Mouse (Mus musculus) spleen, postnatal 36 days (tissue): ENCODE measurements at regions not wholly inside any gene's neighbourhood (a gene's known extent, or its start where the extent isn't known, plus 50 kb on each side); places are given as distances from the start of the nearest gene placed in this dataset.

Experiments
- DNase-seq, 2 experiments: peaks; one replicate each; pipeline ENCODE4 v3.0.0; 2022; ENCODE audit warnings: low spot score in 2 of 2, mixed read lengths in 1 of 2

DNA sequence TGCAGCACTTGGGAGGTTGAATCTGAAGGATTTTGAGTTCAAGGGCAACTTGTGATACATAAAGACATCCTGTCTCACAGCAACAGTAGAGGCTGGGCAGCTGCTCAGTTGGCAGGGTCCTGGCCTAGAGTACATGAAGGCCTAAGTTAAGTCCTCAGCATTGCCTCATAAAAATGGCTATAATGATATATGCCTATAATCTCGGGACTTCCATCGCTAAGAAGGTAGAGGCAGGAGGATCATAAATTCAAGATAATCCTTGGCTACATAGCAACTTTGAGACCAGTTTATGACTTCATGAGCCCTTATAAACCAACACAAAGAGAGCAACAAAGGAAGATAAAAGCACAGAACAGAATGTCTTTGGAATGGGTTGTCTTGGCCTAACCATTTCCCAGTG lies 570.0 kb upstream of the Auts2 start:
- no peak for DNase-seq

DNA sequence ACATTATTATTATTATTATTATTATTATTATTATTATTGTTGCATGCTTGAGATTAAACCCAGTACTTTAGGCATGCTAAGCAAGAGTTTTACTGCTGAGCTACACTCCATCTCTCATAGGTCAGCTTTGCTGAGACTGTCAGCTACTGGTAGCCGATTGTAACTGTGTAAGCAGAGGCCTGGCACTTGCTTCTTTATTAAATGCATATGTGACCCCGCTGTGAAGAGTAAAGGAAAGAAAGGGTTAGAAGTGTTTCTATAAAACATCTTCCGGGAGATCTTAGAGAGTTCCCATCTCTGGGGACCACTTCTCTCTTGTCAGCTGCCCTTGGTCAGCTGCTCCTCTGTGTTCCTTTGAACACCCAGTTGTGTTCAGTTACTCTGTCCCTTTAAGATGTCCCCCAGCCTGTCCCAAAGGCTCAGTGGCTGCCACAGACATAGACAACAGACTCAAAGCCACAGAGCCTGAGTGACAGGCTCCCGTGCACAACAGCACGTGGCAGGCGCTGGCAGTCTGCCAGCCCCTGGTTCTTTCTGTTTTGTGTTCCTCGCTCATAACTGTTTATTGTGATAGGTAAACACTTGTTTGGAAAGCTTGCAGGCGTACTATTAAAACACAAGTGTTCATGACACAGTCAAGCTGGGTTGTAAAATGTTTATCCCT lies 563.7 kb upstream of the Auts2 start:
- no peak for DNase-seq

DNA sequence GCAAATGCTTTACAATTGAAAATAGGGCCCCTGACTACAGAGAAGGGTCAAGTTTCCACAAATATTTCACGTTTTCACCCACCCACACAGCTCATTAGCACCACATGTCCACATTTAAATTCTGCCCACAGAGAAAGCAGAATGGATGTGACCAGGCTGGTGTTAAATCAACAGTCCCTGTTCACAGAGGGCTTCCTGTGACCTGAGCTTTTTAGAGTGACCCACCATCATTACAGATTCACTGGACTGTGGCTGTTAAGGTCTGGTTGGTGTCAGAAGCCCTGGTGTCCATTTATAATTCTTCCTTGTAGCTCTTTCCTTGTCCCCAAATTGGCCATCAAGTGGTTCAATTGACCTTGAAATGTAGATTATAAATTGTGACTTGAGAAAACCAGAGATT lies 553.2 kb upstream of the Auts2 start:
- DNase-seq: no peak

DNA sequence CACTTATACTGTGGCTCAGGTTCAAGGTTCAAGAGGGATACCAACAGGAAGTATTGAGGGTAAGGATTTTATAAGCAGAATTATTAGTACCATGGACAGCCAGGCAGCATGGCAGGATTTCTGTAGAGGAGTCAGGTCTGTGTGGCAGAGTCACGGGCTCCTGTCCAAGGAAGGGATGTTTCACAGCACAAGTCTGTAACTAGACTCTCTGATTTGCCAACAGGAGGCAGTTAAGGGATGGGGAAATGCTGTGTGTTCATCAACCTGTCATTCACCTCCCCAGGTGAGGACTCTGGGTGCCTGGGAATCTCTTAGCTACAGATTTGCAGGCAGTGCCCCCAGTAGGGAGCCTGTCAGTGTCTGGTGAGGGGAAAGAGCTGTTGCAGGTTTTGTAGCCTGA lies 541.7 kb upstream of the Auts2 start:
- no peak for DNase-seq

DNA sequence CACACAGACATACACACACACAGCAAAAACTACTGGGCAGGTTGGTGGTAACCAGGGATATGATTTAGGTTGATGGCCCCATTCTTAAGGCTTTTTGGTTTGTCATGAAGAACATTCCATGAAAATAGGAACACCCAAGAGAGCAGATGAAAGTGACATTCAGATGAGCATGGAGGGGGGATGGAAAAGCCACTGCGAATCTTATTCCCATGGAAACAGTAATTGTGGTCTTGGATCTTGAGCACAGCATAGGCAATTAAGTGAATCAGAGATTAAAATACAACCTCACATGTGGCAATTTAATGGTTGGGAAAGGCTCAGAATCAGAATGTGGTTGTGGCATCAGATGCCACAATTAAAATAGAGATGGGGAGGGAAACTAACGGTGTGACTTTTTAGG lies 537.6 kb upstream of the Auts2 start:
- no peak for DNase-seq

DNA sequence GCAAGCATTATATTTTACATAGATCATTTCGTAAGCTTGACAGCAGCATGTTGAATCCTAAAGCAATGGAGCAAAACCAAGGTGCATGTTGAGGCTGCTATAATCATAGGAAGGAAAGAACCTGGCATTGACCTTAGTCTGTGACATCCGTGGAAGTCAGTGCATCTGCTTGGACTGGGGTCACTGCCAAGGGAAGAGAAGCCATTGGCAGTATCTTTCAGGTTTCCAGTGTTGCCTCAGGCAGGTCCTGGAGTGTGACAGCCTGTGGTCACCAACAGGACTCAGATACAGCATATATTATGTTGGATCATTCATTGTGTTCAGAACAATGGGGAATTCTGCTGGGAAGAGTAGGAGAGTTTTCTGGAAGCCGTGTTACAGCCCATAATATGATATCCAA lies 535.8 kb upstream of the Auts2 start:
- DNase-seq: no peak

DNA sequence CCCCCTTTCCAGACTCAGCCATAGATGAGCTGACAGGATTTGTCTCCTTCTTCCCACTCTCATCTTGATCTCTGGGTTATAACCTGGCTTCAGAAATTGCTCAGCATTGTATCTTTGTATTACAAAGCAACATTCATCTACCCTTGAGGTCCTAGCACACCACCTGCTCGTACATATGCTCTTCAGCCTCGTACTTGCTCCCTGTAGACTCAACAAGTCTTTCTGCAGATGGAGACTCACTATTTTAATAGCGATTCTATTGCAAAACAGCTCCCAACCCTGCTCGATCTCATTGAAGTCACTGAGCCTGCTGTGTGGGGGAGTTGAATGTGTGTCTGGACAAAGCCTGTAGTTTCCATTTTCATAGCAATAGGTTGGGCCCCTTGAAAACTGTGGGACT lies 535.2 kb upstream of the Auts2 start:
- DNase-seq: no peak

DNA sequence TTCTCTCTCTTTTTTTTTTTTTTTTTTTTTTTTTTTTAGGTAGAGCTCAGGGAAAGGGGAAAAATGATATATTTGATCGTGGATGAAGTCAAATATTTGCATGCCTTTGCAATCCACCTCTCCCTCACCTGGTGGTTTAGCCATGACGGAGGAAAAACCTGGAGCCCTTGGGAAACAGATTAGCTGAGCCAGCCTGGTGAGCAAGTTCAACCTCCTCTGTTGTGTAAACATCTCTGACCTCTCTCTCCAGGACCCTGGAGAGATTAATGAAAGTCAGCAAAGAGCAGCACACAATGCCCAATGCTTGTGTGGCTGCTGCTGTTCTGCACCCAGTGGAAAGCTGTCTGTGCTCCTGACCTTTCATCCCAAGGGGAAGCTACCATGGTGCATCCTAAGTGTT lies 530.2 kb upstream of the Auts2 start:
- no peak for DNase-seq

DNA sequence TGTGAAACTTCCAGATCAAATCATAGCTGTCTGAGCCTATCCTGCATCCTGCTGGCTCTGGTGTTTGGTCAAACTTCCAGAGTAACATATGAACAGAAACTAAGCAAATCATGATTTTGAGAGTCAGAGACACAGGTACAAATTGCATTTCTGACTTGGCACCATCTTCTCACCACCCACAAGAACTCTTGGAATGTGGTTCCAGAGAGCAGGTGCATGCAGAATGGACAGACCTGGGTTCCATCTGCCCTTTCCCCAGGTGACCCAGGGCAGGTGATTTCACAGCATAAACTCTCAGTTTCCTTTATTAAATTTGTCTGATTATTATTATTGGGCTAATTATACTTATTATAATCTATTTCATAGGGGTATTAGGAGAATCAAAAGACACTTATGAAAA lies 527.0 kb upstream of the Auts2 start:
- no peak for DNase-seq

DNA sequence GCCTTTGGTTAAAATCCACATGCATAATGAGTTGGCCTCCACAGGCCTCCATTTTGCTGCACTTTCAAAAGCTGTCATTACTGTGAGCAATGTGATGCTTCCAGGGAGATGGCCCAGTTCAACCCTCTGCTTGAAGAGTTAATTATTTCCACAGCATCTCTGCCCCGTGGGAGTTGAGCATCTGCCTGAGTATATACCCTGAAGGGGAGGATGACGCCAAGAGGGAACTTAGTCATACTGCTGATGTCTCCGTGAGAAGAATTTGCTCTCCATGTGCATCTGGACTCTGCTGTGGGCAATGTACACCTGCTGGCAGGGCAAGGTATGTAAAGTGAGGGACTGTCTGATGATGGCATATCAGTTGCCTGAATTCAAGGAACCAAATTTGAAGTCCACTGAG lies 519.3 kb upstream of the Auts2 start:
- DNase-seq: no peak

DNA sequence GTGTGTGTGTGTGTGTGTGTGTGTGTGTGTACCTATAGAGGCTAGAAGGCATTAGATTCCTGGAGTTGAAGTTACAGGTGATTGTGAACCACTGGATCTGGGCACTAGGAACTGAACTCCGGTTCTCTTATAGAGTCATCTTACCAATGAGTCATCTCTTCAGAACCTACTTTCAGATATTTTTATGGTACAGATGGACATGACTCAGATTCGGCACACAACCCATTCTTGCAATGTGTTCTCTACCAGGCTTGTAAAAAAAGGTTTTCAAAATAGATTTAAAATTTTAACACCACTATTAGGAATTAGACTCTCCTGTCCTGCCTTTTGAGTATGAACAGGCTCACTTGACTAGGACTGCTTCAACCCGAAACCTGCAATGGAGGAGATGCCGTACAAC lies 504.3 kb upstream of the Auts2 start:
- DNase-seq: no peak

DNA sequence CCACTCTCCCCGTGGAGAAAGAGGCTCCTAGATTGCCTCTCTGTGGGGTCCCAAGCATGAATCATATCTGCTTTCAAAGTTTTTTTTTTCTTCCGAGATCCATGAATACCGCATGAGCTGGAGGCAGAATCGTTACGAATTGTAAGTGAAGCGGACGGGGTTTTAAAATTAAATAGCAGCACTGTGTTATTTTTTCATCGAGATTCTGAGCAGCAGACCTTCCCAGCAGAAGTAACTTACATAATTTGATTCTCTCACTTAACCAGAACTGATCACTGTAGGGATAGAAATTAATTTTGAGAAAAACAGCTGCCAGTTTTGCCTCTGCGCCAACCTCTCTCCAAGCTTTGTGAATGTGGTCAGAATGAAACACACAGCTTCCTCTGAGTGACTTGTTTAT lies 502.5 kb upstream of the Auts2 start:
- no peak for DNase-seq

DNA sequence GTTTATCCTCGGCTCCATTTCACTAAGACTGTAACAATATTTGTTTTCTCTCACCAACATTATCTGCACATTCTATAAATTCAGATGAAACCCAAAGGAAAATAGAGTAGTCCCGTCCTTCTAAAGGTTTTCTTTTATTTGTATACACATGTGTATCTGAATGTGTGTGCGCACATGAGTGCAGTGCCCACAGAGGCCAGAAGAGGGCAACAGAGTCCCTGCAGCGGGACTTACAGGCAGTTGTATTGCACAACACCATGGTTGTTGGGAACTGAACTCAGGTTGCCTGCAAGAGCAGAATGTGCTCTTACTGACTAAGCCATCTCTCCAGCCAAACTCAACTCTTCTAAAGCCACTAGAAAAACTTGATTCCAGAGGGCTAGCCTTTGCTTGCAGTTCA lies 484.4 kb upstream of the Auts2 start:
- DNase-seq: no peak

DNA sequence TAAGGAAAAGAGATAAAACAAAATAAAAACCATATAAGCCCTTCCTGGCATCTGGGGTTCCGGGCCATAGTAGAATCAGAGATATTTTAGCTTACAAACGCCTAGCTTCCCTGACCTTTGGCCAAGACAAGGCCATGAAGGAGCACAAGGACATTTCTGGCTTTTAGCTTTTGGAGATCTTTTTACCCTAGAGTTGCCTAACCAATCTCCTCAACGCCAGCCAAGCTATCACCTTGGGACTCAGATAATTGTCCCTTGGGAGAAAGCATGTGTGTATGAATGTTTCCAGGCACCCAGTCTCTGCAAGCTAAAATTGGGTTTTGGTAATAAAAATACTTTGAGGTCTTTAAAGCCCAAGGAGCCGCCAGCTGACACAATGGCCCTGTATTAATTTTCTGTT lies 482.0 kb upstream of the Auts2 start:
- DNase-seq: no peak

DNA sequence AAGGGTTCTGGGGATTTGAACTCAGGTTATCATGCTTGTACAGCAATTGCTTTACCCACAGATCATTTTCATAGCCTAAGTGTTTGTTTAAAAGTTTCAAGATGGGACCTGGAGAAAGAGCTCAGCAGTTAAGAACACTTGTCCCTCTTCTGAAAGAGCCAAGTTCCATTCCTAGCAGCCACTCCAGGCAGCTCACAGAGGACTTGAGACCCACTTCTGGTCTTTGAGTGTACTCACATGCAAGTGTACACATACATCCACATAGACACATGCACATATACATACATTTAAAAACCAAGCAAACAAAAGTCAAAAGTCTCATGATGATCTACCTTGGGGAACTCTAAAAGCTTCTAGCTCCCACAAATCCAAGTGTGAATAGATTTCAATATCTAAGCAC lies 477.7 kb upstream of the Auts2 start:
- DNase-seq: no peak

DNA sequence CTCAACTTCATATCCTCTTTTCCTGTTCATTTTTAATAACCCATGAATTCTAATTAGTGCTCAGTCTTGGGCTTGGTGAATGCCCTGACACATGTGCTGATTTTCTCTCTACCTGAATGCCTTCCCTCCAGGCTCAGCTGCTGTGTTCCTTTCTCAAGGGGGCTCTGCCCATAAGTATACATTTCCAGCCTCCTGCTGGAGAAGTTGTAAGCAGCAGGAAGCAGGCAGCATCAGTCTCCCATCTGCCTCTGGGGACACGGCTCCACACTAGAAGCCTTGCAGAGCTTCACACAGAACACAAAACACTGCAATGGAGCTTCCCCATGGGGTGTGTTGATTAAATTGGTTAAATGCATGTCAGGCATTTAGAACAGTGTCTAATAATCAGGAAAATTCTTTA lies 477.0 kb upstream of the Auts2 start:
- DNase-seq: no peak

DNA sequence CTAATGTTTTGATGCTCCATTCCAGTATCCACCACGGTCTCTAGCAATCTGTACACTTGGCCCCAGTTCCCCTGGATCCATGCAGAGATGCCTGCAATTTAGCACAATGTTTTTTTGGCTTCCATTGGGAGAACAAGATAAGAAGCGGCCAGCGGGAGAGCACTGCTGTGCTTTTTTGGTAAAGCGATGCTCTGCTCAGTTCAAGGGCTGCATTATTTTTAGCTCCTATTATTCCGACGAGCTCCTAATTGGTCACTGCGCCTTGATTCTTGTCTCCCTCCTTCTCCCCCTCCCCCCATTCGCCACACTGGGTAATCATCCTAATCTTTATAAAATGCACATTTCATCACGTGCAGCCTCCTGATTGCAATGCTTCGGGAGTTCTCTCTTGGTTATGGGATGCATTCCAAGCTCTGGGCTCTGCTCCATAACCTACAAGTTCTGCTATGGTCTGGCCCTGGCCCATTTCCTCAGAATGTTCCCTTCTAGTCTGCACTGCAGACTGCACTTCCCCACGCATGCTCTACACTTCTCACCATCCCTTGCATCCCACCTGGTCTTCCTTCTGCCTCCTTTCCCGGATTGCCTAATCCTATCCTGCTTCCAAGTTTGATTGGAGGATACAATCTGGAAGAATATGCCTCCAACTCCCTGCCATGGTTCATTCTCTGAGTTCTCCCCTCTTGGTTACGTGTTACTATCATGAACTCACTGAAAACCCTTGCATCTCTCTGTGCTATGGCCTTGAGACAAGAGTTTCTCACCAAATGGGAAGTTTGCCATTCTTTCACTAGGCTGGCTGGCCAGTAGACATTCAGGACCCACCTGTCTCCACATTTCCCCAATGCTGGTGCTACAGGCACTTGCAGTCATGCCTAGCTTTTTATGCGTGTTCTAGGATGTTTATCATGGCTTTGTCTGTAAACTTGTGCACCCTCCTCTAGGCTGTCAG lies 467.8 kb upstream of the Auts2 start:
- DNase-seq: no peak

DNA sequence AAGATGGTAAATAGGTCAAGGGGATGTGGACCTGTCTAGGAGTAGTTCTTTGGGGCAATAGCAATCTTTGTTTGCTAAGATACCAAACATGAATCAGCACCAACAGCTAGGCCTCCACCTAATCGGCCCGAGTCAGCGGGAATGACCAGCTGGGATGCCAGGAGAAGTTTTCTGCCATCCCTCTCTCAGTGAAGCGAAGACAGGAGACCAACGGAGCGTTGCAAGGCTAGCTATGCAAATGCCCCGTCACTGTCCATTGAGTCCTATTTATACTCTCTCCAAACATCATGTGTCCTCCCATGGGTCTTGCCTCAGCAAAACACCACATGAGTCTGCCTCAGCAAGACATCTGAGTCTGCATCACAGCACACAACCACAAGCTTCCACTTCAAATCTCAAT lies 439.7 kb upstream of the Auts2 start:
- no peak for DNase-seq

DNA sequence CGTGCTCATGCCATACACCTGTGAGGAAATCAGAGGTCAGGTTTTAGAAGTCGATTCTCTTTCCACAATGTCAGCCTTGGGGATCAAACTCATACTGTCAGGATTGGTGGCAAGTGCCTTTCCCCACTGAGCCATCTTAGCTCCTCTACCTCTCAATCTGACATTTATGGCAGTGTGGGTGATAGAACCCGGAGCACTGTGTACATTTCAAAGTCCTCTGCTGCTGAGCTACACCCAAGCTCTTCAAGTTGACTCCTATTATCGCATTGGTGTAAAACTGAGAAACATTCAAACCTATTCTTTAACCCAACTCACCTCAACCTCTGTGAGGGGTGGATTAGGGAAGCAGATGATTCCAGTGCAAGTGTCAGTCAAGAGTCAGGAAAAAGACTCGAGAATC lies 435.9 kb upstream of the Auts2 start:
- DNase-seq: no peak

DNA sequence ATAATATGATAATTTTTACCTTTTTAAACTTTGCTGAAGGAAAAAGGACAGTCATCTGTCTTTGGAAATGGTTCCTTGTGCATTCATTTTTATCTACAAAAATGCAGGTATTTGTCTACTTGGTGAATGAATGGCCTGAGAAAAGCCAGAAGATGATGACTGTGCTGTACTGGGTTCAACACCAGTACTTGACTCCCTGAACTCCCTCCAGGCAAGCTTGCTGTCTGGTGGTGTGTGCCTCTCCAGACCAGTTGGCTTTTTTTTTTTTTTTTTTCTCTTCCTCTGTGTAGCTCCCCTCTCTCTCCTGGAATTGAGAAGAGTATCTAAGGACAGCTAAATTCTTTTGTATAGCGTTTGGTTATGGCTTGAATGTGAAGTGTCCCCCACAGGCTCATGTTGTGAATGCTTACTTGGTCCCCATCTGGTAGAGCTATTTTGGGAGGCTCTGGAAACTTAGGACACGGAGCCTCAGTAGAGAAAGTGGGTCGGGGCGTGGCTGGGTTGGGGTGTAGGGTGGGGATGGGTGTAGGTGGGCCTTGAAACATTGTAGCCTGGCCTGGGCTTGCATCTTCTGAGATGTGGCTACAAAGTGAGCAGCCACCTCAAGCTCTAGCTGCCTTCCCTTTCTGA lies 432.3 kb upstream of the Auts2 start:
- DNase-seq: no peak

DNA sequence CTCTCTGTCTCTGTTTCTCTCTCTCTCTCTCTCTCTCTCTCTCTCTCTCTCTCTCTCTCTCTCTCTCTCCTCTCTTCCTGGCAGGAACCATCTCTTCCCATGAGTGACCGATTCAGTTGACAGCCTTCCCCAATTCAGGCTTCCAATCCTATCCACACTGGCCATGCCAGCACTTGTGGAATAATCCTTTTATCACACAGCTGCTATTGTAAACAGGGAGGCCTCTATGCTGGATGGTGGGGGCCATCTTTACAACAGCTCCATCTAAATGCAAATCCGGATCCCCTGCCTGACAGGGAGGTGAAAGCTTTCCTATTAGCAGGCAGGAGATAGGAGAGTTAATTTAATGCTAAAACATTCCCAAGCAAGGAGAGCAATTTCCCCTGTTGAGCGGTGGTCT lies 431.7 kb upstream of the Auts2 start:
- no peak for DNase-seq

DNA sequence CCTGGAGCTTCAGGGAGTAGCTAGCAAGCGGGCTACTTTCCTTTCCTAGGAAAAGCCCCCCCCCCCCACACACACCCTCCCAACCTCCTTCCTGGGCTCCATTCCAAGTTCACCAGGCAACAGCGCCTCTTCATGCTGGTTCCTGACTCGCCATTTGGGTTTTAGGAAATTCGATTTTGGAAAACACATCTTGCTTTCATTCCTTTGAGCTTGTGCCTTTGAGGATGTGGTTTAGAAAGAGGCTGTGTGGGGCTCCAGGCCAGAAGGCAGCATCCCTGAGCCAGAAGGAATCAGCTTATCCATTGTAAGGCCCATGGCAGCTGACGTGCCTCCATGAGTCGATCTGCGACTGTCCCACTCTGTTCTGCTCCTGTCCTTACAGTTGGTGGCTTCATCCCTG lies 427.9 kb upstream of the Auts2 start:
- DNase-seq: no peak

DNA sequence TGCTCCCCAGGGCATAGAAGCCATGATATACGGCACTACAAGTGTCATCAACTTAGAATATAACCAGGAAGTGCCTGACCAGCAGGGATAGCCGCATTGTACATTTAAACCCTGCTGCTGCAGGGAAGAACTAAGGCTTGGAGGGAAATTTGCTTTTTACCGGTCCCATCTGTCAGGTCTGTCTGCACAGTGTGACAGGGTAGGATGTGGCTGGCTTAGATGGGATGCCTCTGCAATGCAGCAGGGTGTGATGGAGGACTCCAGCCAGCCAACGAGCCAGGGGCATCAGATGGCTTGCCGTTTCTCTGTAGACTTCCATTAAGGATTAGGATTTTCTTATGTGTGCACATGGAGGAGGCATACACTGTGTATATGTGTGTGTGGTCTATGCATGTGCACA lies 426.2 kb upstream of the Auts2 start:
- DNase-seq: no peak
